Mouse (Mus musculus) lung, postnatal 36 days (tissue): ENCODE data around the gene Rps6kc1.
"Not testable (repeated sequence)": the region's sequence is repeated elsewhere in the genome, so short reads cannot be mapped to it uniquely, and the experiment has no call there.

Source experiments
- DNase-seq: peaks from one replicate; pipeline ENCODE4 v3.0.0; 2022; ENCODE audit warnings: mixed read lengths

Gene Rps6kc1

DNA sequence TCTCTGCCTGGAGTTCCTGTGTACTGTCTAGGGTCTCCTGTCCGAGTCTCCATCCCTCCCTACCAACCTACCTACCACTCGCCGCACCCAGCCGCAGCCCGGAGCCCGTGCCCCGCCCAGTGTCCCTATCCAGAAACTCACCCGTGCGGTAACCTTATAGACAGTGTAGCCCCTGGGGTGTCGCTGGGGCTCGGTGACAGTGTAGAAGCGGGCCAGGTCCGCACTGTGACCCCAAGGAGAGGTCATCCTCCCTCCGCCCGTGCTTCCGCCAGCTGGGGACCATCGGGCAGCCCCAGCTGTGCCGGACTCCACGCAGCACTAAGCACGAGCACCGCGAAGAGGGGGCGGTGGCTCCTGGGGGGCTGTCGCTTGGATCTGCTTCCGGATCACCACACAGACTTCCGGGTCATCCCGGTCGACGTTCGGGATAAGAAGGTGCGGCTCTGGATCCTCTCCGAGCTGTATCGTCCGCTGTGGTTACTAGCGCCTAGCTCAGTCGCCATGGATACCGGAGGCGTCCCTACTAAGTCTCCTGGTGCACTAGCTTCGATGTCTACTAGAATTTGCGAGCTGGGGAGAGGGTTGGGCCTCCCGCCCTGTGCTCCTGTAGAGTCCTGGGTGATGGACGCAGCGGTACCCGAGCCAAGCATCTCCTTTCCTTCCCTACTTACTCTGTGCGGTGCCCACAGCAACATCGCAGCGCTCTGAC, at the start of gene Rps6kc1:
Rps6kc1 (minus strand) TSS at position 356 of the 709 bp plus-strand sequence.
- DNase-seq, result peak; percentile 84

DNA sequence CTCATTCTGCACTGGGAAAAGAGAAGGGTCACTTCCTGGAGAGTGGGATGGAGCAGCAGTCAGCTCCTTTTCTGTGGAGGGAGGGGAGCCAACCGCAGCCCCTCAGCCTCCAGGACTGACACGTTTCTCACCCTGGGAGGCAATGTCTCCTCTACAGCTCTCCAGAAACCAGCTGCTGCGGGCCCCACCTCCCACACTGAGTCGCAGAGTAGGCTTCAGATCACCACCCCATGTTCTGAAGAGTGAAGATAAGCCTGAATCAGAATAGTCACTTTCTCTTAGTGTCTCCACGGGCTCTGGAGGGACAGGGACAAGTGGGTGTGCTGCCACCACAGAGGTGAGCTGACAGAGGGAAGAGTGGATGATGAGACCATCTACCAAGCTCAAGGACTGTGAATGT, 47.3 kb upstream of the Rps6kc1 start:
- DNase-seq, result no peak

- DNase-seq, result no peak
Observed at GRCm38 (mm10) chr1:190953009-190953408, 41.4 kb upstream of the Rps6kc1 start.

GRCm38 (mm10) chr1:190951014-190951413, 39.4 kb upstream of the Rps6kc1 start:
- no peak for DNase-seq

DNA sequence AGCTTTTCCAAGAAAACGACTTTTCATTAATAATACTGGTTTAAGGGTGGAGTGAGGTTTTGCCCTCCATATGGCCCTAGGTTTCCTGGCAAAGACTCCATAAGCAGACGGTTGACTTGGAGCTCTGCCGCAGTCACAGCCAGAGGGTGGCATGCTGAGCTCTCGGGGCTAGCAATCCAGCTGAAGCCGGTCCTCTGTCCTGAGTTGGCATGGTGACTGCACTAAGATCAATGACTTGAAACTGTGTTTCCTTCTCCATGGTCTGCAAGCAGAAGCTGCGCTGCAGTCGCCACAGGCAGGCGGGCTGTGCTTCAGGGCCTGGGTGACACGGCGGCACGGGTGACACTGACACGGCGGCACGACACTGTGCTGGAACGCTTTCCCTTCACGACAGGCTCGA, 37.3 kb upstream of the Rps6kc1 start:
- DNase-seq, result no peak

DNA sequence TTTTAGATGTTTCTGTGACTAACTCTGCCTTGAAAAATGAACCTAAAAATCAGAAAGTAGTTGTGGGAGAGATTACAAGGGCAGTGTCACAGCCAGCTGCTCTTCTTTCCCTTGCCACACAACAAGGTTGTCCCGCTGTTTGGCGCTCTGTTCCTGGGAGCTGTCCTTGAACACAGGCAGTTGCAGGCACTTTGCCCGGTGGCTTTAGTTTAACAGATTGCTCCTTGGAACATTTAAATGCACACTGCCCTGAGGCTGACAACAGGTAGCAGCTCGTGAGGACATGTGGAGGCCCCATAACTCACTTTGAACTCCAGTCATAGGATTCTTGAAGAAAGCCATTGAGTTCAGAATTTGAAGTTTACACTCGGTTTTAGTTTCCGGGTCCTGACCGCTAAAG, 36.9 kb upstream of the Rps6kc1 start:
- no peak for DNase-seq

DNA sequence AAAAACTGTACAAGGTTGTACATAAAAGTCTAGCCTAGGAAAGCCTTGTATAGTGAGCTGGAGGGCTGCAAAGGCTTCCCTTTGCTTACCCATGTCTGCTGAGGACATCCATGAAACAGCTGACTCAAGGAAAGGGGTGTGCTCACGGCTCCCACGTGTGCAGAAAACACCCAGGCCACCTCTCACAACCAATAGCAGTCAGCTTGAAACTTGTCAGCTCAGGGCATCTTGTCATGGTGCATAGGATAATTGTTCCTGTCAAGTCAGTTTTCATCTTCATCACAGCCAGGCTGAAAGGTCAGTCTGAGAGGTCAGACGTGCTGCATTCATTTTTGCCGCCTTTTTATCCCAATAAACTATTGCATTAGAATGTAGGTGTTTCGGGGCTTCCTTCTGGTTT, 36.4 kb upstream of the Rps6kc1 start:
- no peak for DNase-seq

GRCm38 (mm10) chr1:190944109-190944760, 32.7 kb upstream of the Rps6kc1 start:
- DNase-seq, result peak; percentile 80

DNA sequence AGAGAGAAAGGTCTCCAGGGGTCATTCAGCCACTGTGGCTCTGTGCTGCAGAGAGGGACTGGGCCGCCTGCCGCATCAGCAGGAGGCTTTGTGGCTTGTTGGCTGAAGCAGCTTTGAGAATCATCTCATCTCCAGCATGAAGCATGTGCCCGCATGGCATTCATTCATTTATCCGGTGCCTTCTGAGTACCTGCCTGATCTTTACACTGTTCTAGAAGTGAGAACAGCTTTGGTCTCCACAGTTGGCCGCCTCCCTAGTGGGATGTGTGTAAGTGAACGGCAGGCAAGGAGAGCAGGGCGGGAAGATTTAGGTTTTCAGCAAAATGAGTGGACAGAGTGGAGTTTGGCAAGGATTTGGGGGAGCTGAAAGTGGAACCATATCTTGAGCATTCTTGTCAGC, 28.2 kb upstream of the Rps6kc1 start:
- no peak for DNase-seq

DNA sequence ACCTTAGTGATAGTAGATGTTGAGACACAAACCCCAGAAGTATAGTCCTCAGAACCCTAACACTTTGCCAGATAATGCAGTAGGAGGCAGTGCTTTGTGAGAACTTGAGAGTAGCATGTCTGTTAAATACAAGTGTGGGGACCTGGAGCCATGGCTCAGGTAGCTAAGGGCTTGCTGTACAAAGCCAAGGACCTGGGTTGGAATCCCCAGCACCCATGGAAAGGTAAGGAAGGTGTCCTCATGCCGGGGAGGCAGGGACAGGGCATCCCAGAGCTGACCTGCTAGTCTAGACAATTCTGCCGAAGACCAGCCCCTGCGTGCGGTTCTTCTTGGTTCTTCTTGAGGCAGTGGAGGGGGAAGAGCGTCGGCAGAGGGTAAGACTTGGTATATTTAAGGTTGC, 18.6 kb upstream of the Rps6kc1 start:
- no peak for DNase-seq

- DNase-seq, result peak; percentile 58
Observed at GRCm38 (mm10) chr1:190929010-190929695, 17.6 kb upstream of the Rps6kc1 start.

GRCm38 (mm10) chr1:190928370-190929009, 16.9 kb upstream of the Rps6kc1 start:
- DNase-seq, result peak; percentile 99

GRCm38 (mm10) chr1:190927751-190928369, 16.3 kb upstream of the Rps6kc1 start:
- DNase-seq, result peak; percentile 18

DNA sequence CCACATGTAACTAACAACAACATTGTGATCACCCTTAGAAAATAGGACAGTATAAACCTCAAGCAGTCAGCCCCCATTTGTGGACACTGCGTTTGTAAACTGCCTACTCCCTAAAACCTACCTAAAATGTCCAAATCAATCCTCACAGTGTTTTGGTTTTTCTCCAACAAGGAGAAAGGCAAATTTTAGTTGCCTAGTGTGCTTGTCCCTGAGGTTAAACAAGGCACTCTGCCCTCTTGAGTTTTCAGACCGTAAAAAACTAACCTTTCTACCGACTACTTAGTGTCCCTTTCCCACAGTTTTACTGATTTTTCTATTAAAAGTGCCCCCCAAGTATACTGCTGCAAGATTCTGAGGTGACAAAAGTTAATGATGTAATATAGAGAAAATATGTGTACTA, 15.7 kb upstream of the Rps6kc1 start:
- no peak for DNase-seq

GRCm38 (mm10) chr1:190924812-190925211, 13.2 kb upstream of the Rps6kc1 start, which contains the start of gene Angel2:
TSS of gene Angel2 (plus strand) at chr1:190925112.
- not testable (repeated sequence) for DNase-seq

GRCm38 (mm10) chr1:190919725-190920469, 8.3 kb upstream of the Rps6kc1 start:
- DNase-seq, result no peak

GRCm38 (mm10) chr1:190918938-190919337, 7.4 kb upstream of the Rps6kc1 start:
- no peak for DNase-seq

DNA sequence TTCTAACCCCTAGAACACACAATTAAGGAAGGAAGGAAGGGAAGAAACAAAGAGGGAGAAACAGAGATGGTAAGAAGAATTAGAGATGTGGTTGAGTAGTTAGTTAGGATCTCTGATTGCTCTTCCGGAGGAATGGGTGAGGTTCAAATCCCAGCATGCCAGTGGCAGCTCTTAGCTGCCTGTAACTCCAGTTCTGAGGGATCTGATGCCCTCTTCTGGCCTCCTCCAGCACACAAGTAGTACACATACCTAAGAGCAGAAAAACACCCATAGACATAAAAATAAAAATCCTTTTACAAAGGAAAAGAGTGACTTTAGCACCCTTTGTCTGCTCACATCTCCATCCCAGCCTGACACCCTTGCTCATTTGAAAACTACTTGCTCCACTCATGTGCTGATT, 1.1 kb upstream of the Rps6kc1 start:
- DNase-seq, result peak; percentile 14

- no peak for DNase-seq
Observed at GRCm38 (mm10) chr1:190910836-190911235, 734 bp downstream of the Rps6kc1 start.

DNA sequence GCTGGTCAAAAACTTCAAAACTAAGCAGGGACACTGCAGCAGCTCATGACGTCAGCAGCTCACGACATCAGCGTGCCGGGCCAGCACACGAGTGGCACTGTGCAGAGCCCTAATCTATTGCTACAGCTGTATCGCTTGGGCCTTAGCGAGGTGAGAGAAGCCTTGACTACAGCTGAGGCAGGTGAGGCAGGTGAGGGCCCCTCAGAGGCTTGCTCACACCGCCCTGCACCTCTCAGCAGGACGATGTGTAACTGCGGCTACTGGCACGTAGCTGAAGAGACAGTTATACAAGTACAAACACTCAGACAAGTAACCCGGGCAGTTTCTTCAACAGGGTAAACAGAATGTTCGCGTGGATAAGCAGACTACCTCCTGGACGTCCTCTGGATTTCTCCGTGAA, 6.9 kb downstream of the Rps6kc1 start:
- peak; percentile 51 for DNase-seq

GRCm38 (mm10) chr1:190904136-190904535, 7.4 kb downstream of the Rps6kc1 start:
- peak; percentile 65 for DNase-seq

DNA sequence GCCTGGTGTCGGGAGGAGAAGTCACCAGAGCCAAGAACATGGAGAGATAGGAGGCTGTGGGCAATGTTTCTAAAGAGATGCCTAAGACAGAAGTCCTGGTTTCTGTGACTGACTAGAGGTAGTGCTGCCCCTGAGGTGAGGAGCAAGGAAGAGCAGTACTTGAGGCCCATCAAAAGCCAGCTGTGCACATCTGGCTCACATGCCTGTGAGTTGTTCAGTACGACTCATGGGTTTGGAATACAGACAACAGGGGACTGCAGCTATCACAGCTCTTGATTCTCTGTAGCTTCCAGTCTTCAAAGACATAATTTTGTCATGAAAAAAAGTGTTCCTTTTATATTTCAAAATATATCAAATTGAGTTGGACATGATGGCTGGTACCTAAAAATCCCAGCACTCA, 10.5 kb downstream of the Rps6kc1 start:
- DNase-seq, result no peak
